Mouse (Mus musculus) right cerebral cortex, adult 18-20 months (tissue): ENCODE data around the gene Mapk10.
A peak's percentile ranks its signal among the peaks of the same experiment; 100 is the strongest.

Experiments used
- DNase-seq: peaks from one replicate; pipeline ENCODE4 v3.0.0; 2022; ENCODE audit warnings: mixed read lengths

Mapk10 gene

DNA sequence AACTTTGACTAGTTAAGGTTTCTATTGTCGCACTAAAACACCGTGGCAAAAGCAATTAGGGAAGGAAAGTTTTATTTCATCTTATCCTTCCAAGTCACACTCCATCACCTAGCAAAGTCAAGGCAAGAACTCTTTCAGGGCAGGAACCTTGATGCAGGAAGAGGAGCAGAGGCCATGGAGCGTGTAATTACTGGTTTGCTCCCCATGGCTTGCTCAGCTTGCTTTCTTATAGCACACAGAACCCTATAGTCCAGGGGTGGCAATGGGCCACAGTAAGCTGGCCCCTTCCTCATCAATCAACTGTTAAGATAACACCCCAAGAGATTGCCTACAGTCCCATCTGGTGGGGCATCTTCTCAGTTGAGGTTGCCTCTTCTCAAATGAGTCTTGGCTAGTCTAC is 173.4 kb downstream of the Mapk10 start:
- DNase-seq: no peak

DNA sequence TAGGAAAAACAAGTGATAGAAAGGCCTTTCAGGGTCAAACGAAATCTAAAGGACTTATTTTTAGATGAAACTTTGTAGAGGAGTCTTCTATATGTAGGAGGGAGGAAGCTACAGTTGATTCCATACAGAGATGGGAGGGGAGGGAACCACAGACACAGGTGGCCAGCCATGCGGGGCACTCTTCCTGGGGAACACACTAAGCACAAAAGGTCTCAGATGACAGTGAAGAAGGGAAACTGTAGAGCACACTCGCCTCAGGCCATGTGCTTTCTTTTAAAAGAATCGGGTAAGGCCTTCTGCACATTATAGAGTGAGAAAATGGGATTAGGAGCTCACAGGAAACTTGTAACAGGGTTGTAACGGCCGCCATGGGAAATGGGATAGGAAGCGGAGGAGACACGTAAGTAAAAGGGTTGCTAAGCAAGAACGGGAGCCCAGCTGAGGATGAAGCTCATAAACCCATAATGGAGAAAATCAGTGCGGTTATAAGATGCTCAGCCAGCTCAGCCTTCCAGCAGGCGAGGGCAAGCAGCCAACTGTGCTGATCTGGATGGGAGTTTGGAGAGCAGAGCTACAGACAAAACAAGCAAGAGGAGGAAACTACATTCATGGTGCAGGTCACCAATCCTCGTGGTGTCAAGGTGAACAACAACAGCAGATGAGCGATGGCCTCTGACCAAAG is 182.1 kb downstream of the Mapk10 start:
- DNase-seq: peak; percentile 79

DNA sequence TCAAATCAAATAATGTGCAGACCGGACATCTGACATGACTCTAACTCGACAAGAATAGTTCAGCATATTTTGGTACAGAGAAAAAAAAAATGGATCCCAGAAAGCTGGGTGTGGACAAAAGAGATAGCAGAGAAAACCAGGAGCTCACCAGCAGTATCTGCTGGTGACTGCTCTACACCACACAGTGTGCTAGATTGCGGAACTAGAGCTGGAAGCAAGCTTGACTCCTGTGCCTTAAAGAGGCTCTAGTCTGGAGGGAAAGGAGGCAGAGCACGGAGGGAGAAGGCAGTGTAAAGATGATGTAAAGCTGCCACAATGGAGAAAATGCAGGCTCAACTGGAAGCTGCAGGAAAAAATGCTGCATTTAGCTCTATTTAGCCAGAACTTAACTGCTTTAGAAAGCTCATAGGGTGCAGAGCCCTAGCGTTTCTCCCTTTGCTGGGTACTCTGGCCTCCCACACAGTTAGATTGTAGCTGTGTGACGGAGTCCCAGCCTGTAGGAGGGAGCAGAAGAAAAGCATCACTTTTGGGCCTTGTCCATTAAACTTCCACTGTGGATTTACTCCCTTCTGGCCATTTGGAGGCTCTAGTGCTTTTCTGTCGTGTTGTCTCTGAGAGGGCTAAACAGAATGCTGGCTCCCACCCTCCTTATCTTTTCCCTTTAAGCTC is 188.5 kb downstream of the Mapk10 start:
- peak; percentile 64 for DNase-seq

DNA sequence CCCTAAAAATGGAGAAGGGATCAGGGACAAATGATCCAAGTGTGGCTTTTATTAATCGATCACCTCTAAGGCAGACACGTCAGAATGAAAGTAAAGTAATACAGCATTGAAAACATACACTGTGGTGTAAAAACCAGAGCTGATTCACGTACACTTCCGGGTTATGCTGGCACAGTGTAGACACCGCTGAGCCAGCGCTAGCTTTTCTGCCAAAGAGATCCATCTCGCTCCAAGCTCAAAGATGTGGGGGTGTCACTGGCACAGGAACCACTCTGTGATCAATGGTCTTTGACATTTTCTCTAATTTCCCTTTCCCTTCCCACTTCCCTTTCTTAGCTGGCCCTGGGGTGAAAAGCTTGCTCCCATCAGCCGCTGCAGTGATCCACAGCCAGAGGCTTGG is 189.7 kb downstream of the Mapk10 start:
- DNase-seq: peak; percentile 34

DNA sequence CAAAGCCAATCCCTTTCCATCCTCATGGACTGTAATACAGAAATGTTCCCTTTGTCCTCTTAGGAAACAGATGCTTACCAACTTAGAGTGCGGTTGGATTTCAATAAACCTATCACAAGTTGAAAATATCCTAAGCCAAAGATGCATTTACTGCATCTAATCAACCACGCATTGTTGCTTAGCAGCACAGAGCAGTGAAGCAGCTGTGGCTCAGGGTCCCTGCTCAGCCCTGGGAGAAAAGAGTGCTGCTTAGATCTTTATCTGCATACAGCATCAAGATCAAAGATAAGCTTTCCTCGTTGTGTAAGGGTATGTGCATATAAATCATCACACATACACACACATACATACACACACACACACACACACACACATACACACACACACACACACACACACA is 190.2 kb downstream of the Mapk10 start:
- no peak for DNase-seq

DNA sequence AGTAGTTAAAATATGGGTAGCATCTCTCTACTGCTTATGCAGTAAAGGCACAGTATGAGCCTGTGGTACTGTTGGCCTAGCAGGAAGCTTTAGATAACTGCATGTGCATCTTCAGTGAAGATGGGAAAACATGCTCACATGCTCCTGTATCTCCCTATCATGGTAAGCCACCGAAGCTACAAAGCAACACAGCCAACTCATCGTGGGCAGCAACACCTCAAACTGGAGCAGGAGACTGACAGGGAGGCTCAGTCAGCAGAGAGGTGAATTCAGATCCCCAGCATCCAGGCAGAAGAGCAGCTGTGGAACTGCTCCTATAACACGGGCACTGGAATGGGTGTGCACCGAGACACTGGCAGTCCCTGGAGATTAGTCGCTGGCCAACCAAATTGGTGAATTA is 191.0 kb downstream of the Mapk10 start:
- DNase-seq: peak; percentile 32

DNA sequence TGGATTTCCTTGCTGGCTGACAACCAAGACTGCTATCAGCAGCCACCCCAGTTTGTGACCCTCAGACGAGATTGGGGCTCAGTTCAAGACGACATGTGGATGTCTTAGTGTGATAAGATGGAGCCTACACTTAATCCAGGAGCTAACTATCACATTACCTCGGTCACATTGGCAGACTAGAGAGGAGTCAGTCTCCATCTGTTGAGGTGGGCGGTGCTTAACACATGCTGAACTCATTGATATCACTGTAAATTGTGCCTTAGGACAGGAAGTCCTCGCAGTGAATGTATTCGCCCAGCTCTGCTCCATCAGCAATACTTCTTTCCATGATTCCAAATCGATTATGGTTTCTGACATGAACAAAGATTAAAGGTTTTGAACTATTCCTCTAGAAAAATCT is 193.5 kb downstream of the Mapk10 start:
- DNase-seq: no peak

DNA sequence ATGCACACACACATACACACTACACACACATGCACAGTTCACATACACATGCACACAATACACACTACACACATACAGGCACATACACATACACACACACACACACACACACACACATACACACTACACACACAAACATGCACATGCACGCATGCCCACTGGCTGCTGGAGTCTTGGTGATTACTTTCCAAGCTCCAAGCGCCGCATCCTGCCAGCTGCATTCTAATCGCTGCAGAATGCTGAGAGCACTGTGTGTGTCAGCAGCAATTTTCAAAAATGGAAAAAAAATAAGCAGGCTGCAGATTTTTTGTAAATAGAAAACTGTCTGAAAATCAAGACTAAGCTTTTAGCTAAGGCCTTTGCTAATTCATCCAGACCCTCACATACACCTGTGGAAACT is 196.8 kb downstream of the Mapk10 start:
- DNase-seq: no peak

DNA sequence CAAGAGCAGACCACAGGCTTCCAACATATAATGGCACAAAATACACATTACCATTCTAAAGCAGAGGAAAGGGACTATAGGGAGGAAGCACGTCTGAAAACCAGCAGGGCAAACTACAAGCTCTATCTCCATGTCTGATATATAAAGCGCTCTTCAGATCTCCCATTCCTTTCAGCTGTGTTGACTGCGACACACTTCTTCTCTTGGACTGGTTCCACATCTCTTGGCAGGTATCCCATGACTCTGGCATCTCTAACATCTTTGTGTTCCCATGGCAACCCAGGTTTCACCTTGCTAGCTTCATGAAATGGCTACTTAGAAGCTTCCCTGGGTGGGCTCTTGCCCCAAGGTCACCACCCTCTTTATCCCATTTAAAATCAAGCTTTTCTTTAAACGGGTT is 202.2 kb downstream of the Mapk10 start:
- peak; percentile 67 for DNase-seq

DNA sequence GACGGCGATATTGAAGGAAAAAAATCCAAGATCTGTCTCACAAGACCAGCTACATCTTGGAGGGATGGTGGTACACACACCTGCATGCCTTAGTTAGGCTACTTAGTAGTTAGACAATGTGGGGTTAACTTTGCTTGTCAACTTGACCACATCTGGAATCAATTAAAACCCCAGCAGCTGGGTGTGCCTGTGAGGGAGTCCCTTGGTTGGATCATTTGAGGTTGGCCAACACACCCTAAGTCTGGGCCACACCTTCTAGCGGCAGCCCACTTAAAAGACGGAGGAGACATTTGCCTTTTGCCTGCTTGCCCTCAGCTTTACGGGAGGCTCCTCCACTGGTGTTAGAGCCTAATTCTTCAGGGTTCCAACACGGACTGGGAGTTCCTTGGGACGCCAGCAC is 209.0 kb downstream of the Mapk10 start:
- no peak for DNase-seq

DNA sequence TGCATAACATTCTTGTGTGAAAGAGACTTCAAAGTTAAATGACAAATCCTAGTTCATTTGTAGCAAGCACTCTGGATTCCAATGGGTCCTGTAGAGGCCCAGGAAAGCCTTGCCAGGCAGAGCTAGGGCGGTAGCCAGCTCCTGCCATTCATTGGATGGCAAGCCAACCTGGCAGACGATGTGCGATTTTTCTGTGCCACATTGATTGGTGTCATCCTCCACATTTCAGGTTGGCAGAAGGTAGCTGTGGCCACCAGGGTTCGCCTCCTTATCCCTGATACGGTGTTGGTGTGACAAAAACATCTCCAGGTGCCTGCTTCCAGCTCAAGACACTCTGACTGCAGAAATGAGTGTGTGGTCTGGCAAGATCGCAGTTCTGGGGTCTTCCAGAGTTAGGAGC is 210.6 kb downstream of the Mapk10 start:
- DNase-seq: no peak

DNA sequence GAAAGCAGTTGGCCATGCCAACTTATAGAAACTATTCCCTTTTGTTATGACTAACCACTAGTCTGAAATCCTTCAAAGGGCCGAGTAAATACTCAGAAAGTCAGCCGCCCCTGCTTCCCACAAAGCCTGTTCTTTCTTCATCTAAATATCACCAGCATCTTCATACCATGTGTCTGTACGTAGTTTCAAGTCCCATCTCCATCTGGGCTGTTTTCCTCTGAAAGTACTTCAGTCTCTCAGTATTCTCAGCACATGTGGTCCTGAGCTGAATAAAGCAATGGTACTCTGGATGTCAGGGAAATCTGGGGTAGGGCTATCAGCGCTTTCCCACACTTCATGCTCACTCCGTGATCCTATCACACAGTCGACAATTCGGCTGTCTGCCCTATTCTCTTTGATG is 212.6 kb downstream of the Mapk10 start:
- DNase-seq: no peak

DNA sequence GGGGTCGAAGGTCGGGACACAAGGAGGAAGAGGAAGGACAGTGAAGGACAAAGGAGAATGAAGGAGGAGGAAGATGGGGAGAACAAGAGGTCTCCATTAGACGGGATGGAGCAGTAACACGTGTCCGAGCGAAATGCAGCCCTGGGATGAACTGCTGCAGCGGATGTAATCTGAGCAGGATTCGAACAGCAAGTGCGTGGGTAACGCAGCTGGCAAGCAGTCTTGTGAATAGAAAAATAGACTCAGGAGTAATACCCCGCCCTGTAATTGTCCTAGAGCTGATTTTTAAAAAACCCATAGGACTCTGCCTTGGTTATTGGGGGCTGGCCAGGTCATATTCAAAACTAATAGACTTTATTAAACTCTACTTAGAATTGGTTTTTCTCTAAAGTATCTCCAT is 213.2 kb downstream of the Mapk10 start:
- no peak for DNase-seq

DNA sequence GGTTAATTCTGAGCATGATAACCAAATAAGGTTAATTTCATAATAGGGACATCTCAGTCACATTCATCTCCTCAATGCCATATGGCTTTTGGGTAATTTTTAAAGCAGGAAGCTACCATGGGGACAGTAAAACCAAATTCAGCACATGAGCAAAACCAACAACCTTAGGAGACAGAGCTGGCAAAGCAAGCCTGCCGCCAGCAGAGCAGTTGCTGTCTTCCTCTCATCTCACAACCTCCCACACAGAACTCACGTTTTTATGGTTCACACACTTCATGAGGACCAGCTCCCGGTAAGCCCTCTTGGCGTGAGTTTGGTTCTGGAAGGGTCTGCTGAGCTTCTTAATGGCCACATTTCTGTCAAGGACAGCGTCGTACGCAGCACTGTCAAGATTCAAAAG is 214.8 kb downstream of the Mapk10 start:
- peak; percentile 37 for DNase-seq

DNA sequence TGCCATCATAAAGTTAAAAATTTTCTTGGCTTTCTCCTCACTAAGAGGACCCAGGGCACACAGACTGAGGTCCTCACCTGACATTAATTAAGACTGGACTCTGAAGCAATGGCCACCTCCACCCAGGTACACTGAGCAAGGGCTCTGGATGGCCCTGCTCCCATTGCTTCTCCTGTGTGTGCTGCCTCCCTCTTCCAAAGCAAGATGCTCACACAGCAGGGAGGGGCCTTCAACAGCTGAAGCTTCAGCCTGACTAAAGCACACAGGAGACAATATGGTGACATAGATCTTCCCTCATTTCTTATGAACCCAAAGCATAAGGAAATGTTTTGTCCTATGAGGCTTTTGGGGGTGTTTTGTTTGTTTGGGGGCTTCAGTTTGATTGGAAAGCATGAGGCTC is 215.2 kb downstream of the Mapk10 start:
- no peak for DNase-seq

DNA sequence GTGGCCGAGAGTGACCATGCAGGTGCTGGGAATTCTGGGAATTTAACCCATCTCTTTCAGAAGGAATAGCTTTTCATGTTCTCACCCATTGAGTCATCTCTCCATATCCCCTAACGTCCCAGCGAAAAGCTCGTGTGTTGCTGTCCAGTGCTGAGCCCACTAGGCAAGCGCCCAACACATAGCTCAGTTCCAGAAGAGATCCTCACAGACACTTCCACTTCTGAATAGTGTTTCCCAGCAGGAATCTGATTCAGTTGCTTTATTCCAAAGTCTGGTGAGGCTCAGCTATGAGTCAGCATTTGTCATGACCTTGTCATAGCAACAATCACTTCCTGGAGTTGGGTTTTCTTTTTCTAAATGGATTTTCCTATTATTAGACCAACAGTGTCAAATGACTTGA is 217.2 kb downstream of the Mapk10 start:
- no peak for DNase-seq

DNA sequence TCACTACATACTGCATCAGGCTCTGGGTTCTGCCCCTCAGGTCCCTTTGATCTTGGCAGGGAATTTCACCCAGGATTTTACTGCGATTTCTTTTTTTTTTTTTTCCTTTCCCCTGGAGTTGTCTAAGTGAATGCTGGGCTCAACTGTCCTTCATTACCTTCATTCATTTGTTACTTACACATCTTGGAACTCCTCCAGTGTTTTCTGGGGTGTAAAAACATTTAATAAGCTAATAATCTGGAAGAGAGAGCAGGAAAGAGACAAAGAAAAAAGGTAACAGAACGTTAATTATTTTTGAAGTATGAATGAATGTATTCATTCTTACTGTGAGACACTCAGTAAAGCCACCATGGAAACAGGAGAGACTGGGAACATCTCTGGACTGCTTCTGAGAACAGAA is 219.4 kb downstream of the Mapk10 start:
- DNase-seq: no peak

DNA sequence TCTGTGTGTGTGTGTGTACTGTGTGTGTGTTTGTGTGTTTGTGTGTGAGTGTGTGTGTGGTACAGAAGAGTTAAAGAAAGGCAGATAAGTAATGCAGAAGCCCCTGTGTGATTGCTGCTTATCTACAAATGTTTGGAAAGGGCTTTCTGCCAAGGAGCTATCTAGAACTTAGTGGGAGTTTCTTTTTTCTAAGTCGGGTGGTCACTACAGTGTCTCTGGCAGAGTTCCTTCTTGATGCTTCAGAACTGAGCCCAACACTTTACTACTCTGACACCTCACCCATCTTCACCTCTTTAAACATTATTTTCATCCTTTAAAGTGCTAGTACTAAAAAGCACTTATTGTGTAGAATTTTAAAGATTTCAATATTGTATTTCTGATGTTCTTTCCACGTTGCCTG is 232.8 kb downstream of the Mapk10 start:
- no peak for DNase-seq

DNA sequence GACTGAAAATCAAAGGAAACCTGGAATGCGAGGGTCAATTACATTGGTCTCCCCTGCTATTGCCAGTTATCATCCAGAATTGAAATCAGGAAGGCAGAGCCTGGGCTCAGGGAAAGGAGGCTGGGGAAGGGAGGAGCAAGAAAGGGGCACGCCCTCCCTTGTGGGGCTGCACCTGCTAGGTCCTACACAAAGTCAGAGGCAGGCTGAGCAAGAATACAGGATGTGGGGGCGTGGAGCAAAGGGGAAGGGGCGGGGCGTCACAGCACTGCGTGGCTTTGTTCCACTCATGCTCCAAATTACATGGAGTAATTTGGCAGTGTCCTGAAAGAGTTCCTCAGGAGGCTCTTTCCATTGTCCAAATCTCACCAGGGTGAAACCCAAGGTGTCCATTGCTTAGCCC is 234.0 kb downstream of the Mapk10 start:
- no peak for DNase-seq

DNA sequence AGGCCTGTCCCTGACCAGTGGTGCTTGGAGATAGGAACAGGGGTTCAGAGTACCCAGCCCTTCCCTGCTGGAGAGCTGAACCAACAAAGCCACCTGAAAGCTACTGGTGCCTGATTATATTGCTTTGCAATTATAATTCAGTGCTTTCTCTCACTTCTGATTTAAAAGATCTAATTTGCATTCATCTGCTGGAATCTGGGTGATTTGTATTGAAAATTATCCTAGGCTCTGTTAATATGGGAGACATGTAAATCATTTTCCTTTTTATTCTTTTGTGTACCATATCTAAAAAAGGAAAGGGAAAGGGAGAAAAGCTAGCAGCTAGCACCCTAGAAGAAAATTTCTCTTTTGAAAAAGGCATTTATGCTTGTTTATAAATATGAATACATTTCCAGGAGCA is 234.6 kb downstream of the Mapk10 start:
- DNase-seq: no peak

DNA sequence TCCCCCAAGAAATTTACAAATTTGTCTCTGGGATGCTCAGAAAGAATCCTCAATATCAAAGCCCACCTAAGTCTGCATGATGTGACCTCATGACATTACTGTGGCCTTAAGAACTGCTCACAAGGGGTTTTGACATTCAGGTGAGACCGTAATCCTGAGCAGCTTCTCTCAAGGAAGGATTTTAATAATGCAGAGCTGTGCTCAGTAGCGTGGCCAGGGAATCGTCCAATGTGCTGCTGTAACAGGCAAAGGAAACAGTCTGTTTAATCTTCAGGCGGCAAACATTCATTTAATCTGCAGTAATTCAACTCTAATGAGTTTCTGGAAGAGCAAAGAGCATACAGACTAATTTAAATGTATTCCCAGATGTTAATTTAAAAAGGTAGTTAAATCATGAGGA is 236.7 kb downstream of the Mapk10 start:
- no peak for DNase-seq

DNA sequence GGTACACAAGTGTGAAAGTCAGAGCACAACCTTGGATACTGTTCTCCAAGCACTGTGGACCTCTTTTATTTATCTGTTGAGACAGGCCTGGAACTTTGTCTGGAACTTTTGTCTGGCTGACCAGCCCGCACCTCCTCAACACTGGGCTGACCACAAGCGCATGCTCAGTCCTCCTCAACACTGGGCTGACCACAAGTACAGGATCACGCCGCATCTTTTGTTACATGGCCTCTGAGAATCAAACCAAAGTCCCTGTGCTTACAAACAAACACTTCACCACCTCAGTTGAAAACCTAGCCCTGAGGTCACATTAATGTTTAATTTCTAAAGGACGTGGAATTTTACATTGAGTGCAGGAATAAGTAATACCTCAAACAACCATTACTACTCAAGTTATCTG is 246.7 kb downstream of the Mapk10 start:
- DNase-seq: no peak

DNA sequence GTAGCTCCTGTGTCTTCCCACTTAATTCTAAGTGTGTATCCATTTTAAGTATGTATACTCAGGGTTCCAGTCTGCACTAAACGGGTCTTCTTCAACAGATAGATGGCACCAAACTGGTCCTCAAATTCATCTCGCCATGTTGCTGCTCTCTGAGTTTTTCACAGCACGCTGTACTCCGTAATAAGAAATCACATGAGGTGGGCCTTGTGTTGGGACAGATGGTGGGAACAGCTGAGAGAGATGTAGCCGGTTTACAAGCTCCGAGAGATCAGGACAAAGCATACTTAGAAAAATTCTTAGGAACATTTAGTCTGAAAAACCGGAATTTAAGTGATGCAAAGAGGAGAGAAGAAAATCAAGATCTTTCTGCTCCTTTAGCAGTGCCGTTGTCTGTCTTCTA is 257.7 kb downstream of the Mapk10 start:
- peak; percentile 29 for DNase-seq

DNA sequence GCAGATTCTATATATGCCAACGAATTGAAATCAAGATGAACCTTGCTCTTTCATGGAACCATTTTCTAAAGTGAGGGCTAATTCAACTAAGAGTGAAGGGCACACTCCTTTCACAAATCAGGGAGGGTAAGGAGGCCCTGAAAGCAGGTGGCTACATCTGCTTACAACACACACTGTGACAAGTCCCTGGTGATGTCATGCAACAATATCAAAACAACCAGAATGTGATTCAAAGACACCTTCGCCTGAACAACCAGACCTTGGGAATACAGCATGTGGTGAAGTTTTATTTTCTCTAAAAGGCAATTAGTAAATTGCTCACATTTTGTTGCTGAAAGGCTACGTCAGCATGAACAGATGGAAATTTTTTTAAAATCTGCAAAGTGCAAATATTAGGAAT is 258.2 kb downstream of the Mapk10 start:
- DNase-seq: no peak

DNA sequence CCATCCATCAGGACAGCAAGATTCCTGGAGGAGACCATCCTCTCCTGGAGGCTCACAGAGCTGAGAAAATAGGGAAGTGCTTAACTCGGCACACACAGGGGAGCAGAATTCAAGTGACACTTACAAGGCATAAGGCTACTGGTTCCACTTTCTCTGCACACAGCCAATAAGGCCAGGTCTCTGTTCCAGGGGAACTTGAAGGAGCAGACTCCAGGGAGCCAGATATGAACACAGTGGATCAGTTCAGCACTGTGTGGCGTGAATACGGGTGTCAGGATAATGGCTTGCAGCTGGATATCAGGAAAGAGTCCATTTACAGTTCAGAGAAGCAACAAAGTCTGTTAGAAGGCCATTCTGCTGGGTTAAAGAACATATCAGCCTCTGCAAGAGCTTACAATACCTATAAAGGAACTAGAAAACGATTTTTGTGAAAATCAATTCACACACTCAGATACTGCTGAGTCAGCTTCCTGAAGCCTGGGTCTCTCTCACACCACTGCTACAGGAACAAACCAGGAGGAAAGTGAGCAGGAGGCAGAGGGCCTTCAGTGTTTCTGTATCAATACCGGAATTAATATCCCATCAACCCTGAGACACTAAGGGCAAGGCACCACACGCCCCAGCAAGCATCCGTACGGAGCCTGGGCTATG is 263.9 kb downstream of the Mapk10 start:
- no peak for DNase-seq
